ENCODE assay signal across 19 mouse cellular contexts in the genomic region with DNA sequence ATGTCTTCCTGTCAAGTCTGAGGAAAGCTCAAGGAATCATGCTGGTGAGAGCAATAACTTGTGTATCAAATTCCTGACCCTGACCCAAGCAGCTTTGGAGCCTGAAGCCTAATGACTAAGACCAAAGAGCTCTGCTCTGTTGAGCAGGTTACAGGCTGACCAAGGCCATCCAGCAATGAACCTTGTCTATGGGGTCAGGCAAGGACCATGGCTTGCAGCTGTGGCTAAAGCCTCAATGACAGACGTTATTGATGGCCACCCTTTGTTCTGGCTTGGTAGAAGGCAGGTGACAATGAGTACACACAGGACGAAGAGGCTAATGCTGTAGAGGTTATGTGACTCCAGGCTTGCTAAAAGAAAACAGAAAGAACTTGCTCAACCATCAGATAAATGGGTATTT. TPM values are rescaled to one million over a fixed set of nuclear protein-coding genes. Genes with fewer than 3 reads are reported as not detected.
DNase-seq lines count a peak whose midpoint lies in the region; ATAC-seq and TF ChIP-seq lines count a peak whose summit lies in the region.
"Had no signal": no experiment of that assay in that cellular context is flagged by ENCODE, and none has a peak within 500 bp of the region (broad histone marks: within the 10 kb centered on the region; RNA-seq: fewer than 3 reads in every experiment).

No protein-coding gene starts in this region.

- H3K4me3 ChIP-seq in hindbrain, embryonic 10.5 days, result no peak overlapping the region
- H3K4me3 ChIP-seq in hindbrain, embryonic 11.5 days (ENCODE audit: low read depth, low read length), result no peak overlapping the region
- H3K4me3 ChIP-seq in kidney, postnatal 0 days (replicated peaks; ENCODE audit: low read depth, low read length), result no peak overlapping the region
- H3K4me3 ChIP-seq: embryonic facial prominence, embryonic 15.5 days; erythroblast, embryonic 14.5 days; forebrain, embryonic 15.5 days; heart, embryonic 13.5 days; hindbrain, embryonic 13.5 days had no signal

- ATAC-seq in hindbrain, embryonic 11.5 days (ENCODE audit: low FRiP score), result no peak; the same call in 1 of the 2 replicates
- no peak; the same call in 1 of the 2 replicates for ATAC-seq in kidney, postnatal 0 days (replicated peaks; ENCODE audit: low FRiP score, low read depth)
- ATAC-seq: forebrain, embryonic 15.5 days; hindbrain, postnatal 0 days had no signal

- intact Hi-C loops in left cerebral cortex, postnatal 4 days (cut with DNase I), result no loop called here

- WGBS in hindbrain, embryonic 10.5 days, result 28% methylated on average over 2 of the region's 2 CpGs
- 9% methylated on average over 2 of the region's 2 CpGs for WGBS in hindbrain, embryonic 11.5 days
- 13% methylated on average over 2 of the region's 2 CpGs for WGBS in kidney, postnatal 0 days

- DNase-seq in hindbrain, embryonic 10.5 days (ENCODE audit: low spot score), result peak; percentile 47
- no peak for DNase-seq in hindbrain, embryonic 11.5 days (ENCODE audit: low spot score)
- DNase-seq in kidney, postnatal 0 days (ENCODE audit: low spot score), result peak; percentile 31
- DNase-seq in kidney, postnatal 14 days, result no peak
- peak; percentile 75 for DNase-seq in embryo, embryonic 10.5 days (ENCODE audit: low spot score)
- DNase-seq in cerebellum, adult 11 months, result no peak
- DNase-seq in left cerebral cortex, postnatal 4 days, result no peak
- DNase-seq: adrenal gland, postnatal 14 days; cerebellum, adult 2 months; cerebellum, postnatal 10 days; gastrocnemius, postnatal 36 days; heart, adult 11 months; heart, postnatal 36 days had no signal

- H3K36me3 ChIP-seq in hindbrain, embryonic 10.5 days, result no peaks in the 10 kb centered on the region
- H3K36me3 ChIP-seq in hindbrain, embryonic 11.5 days (ENCODE audit: control insufficient read depth, insufficient read depth, low read length), result no peaks in the 10 kb centered on the region
- no peaks in the 10 kb centered on the region for H3K36me3 ChIP-seq in kidney, postnatal 0 days (ENCODE audit: insufficient read depth, low read length)
- H3K36me3 ChIP-seq: embryonic facial prominence, embryonic 15.5 days; forebrain, embryonic 15.5 days; heart, embryonic 13.5 days; hindbrain, embryonic 13.5 days had no signal

- peaks cover 12% of the 10 kb centered on the region for H3K4me1 ChIP-seq in hindbrain, embryonic 10.5 days (replicated peaks)
- H3K4me1 ChIP-seq in hindbrain, embryonic 11.5 days (replicated peaks; ENCODE audit: control insufficient read depth, insufficient read depth, low read length), result no peaks in the 10 kb centered on the region
- H3K4me1 ChIP-seq in kidney, postnatal 0 days (replicated peaks; ENCODE audit: insufficient read depth, low read length), result no peaks in the 10 kb centered on the region
- H3K4me1 ChIP-seq: embryonic facial prominence, embryonic 15.5 days; forebrain, embryonic 15.5 days had no signal

- no peaks in the 10 kb centered on the region for H3K9me3 ChIP-seq in hindbrain, embryonic 10.5 days
- no peaks in the 10 kb centered on the region for H3K9me3 ChIP-seq in hindbrain, embryonic 11.5 days (ENCODE audit: control insufficient read depth, low read length)
- no peaks in the 10 kb centered on the region for H3K9me3 ChIP-seq in kidney, postnatal 0 days (replicated peaks; ENCODE audit: low read length)
- H3K9me3 ChIP-seq: embryonic facial prominence, embryonic 15.5 days; forebrain, embryonic 15.5 days; heart, embryonic 13.5 days; hindbrain, embryonic 13.5 days had no signal

- no peak overlapping the region for H3K4me2 ChIP-seq in hindbrain, embryonic 11.5 days (replicated peaks; ENCODE audit: low read depth, low read length)
- no peak overlapping the region for H3K4me2 ChIP-seq in kidney, postnatal 0 days (ENCODE audit: low read length)
- H3K4me2 ChIP-seq: embryonic facial prominence, embryonic 15.5 days; forebrain, embryonic 15.5 days; heart, embryonic 13.5 days; hindbrain, embryonic 13.5 days had no signal

- no peak overlapping the region for H3K9ac ChIP-seq in hindbrain, embryonic 11.5 days (ENCODE audit: low read depth, low read length)
- H3K9ac ChIP-seq in kidney, postnatal 0 days (ENCODE audit: low read depth, low read length), result no peak overlapping the region
- H3K9ac ChIP-seq: embryonic facial prominence, embryonic 15.5 days; forebrain, embryonic 15.5 days; heart, embryonic 13.5 days; hindbrain, embryonic 13.5 days had no signal

- H3K27me3 ChIP-seq in hindbrain, embryonic 10.5 days (ENCODE audit: insufficient read depth, poor library complexity, severe bottlenecking), result no peaks in the 10 kb centered on the region
- no peaks in the 10 kb centered on the region for H3K27me3 ChIP-seq in hindbrain, embryonic 11.5 days (ENCODE audit: control insufficient read depth, insufficient read depth, low read length)
- H3K27me3 ChIP-seq in kidney, postnatal 0 days (ENCODE audit: insufficient read depth, low read length), result no peaks in the 10 kb centered on the region
- H3K27me3 ChIP-seq: embryonic facial prominence, embryonic 15.5 days; forebrain, embryonic 15.5 days; heart, embryonic 13.5 days; hindbrain, embryonic 13.5 days had no signal

- H3K27ac ChIP-seq in hindbrain, embryonic 10.5 days, result no peak overlapping the region
- H3K27ac ChIP-seq in hindbrain, embryonic 11.5 days (ENCODE audit: low read depth, low read length), result no peak overlapping the region
- H3K27ac ChIP-seq in kidney, postnatal 0 days, result no peak overlapping the region
- H3K27ac ChIP-seq: embryonic facial prominence, embryonic 15.5 days; forebrain, embryonic 15.5 days; heart, embryonic 13.5 days; hindbrain, embryonic 13.5 days; hindbrain, postnatal 0 days had no signal

- no peak for TF ChIP-seq CTCF in kidney, postnatal 0 days (IDR thresholded peaks at IDR 0.05; ENCODE audit: low read depth)

RNA-seq across cellular contexts. Expression of a gene that starts 33.4 kb away (rescaled TPM):
- 6.7 and 13.2 TPM in 2 replicates for polyA plus RNA-seq in hindbrain, embryonic 10.5 days (2016; fragmentation: Nextera tagmentation; extraction: Ambion mirVana)
- 20.5 and 23.9 TPM in 2 replicates for polyA plus RNA-seq in hindbrain, embryonic 11.5 days (2014; fragmentation: Nextera tagmentation; extraction: Ambion mirVana)
- 6.3 and 7.0 TPM in 2 replicates for polyA plus RNA-seq in kidney, postnatal 0 days (2015; fragmentation: Nextera tagmentation; extraction: Ambion mirVana)
- total RNA-seq in left cerebral cortex, postnatal 4 days (2021), result 10 to 100 TPM; 42.6 to 47.1 TPM
- polyA plus RNA-seq: erythroblast, embryonic 14.5 days had no signal

Comparison
In these comparisons a context has a peak if more than half of its experiments do, and no peak if none do; other contexts are left out.
1. DNase-seq: peak in hindbrain, embryonic 10.5 days (single experiment), kidney, postnatal 0 days (single experiment) and embryo, embryonic 10.5 days (single experiment); none in hindbrain, embryonic 11.5 days (single experiment), kidney, postnatal 14 days (single experiment), cerebellum, adult 11 months (single experiment) and left cerebral cortex, postnatal 4 days (single experiment).